Mouse (Mus musculus): Measurements from ENCODE around the gene Htr3a. TPM values are rescaled to one million over a fixed set of nuclear protein-coding genes. Genes with fewer than 3 reads are reported as not detected.

Gene Htr3a
- polyA plus RNA-seq, 1 experiment from 2014 or later, result 2.6 TPM

GRCm38 (mm10) chr9:48866523-48867121 is 44.3 kb downstream of the Htr3a start:
- 68% methylated on average over 12 of the region's 12 CpGs for whole genome bisulfite sequencing
- no peak for ATAC-seq (ENCODE audit: insufficient number of reproducible peaks, insufficient read depth, low FRiP score, low read depth)
- Histone ChIP-seq H3K4me3 (ENCODE audit: control insufficient read depth in 1 of 2, insufficient read depth in 1 of 2, low read depth in 1 of 2, low read length in 2 of 2) (no peak overlapping the region), H3K9ac (ENCODE audit: low read length) (no peak overlapping the region), H3K4me2 (ENCODE audit: low read length) (no peak overlapping the region), H3K9me3 (ENCODE audit: control insufficient read depth, low read length) (no peaks in the 10 kb centered on the region), H3K27ac (replicated peaks in 1 of 2; ENCODE audit: control insufficient read depth in 1 of 2, insufficient read depth in 1 of 2, low read depth in 2 of 2, low read length in 2 of 2) (no peak overlapping the region), H3K36me3 (ENCODE audit: control insufficient read depth, insufficient read depth, low read length) (no peaks in the 10 kb centered on the region), H3K4me1 (ENCODE audit: control insufficient read depth in 2 of 2, insufficient read depth in 2 of 2, low read length in 2 of 2) (no peaks in the 10 kb centered on the region), H3K27me3 (ENCODE audit: control insufficient read depth, insufficient read depth, low read length) (peaks cover 23% of the 10 kb centered on the region)

- WGBS, result 54% methylated on average over 9 of the region's 9 CpGs
- H3K4me1 ChIP-seq (ENCODE audit: control insufficient read depth in 2 of 2, insufficient read depth in 2 of 2, low read length in 2 of 2), result no peaks in the 10 kb centered on the region
- H3K4me2 ChIP-seq (ENCODE audit: low read length), result no peak overlapping the region
- H3K9me3 ChIP-seq (ENCODE audit: control insufficient read depth, low read length), result no peaks in the 10 kb centered on the region
- no peak overlapping the region for H3K4me3 ChIP-seq (ENCODE audit: control insufficient read depth in 1 of 2, insufficient read depth in 1 of 2, low read depth in 1 of 2, low read length in 2 of 2)
- H3K9ac ChIP-seq (ENCODE audit: low read length), result no peak overlapping the region
- no peak for ATAC-seq (ENCODE audit: insufficient number of reproducible peaks, insufficient read depth, low FRiP score, low read depth)
- H3K36me3 ChIP-seq (ENCODE audit: control insufficient read depth, insufficient read depth, low read length), result no peaks in the 10 kb centered on the region
- no peak overlapping the region for H3K27ac ChIP-seq (replicated peaks in 1 of 2; ENCODE audit: control insufficient read depth in 1 of 2, insufficient read depth in 1 of 2, low read depth in 2 of 2, low read length in 2 of 2)
- H3K27me3 ChIP-seq (ENCODE audit: control insufficient read depth, insufficient read depth, low read length), result peaks cover 20% of the 10 kb centered on the region
These were observed 45.7 kb downstream of the Htr3a start for GRCm38 (mm10) chr9:48865235-48865634.

DNA sequence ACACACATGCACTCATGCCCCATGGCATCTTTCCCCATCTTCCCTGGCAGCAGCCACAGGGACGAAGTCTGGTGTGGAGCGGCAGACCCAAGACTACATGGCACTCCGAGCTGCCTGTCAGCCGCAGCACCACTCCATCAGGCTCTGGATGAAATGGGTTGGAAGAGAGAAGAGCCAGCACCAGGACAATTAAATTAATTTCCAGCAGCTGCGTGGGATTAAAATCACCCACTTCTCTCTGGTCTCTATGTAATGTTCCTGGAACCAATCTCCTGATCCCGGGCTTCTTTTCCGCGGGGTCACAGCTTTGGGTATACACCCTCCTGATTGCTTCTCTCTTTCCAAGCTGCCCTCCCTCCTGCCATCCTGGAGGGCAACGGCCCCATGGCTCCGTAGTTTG is 49.4 kb downstream of the Htr3a start:
- Histone ChIP-seq H3K27me3 (ENCODE audit: control insufficient read depth, insufficient read depth, low read length) (peaks cover 17% of the 10 kb centered on the region), H3K4me2 (ENCODE audit: low read length) (no peak overlapping the region), H3K27ac (replicated peaks in 1 of 2; ENCODE audit: control insufficient read depth in 1 of 2, insufficient read depth in 1 of 2, low read depth in 2 of 2, low read length in 2 of 2) (no peak overlapping the region), H3K36me3 (ENCODE audit: control insufficient read depth, insufficient read depth, low read length) (no peaks in the 10 kb centered on the region), H3K9ac (ENCODE audit: low read length) (no peak overlapping the region), H3K4me3 (ENCODE audit: control insufficient read depth in 1 of 2, insufficient read depth in 1 of 2, low read depth in 1 of 2, low read length in 2 of 2) (no peak overlapping the region), H3K4me1 (ENCODE audit: control insufficient read depth in 2 of 2, insufficient read depth in 2 of 2, low read length in 2 of 2) (no peaks in the 10 kb centered on the region), H3K9me3 (ENCODE audit: control insufficient read depth, low read length) (no peaks in the 10 kb centered on the region)
- ATAC-seq (ENCODE audit: insufficient number of reproducible peaks, insufficient read depth, low FRiP score, low read depth), result no peak
- WGBS, result 84% methylated on average over 10 of the region's 10 CpGs

DNA sequence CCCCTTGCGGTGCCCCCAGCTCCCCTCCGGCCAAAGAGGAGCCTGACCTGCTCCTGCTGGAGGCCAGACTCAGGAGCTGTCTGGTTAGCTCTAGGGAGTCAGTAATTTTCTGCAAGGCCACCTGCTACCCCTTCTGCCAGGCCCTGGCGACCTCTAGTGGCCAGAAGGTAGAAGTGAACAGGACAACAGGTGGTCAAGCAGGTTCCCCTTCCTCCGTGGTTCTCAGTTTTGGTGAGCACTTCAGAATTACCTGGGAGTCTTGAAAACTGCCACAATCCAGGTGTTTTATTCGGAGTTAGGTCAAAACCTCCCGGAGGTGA is 50.4 kb downstream of the Htr3a start:
- peak; percentile 39; the same call in 1 of the 2 replicates for ATAC-seq (ENCODE audit: insufficient number of reproducible peaks, insufficient read depth, low FRiP score, low read depth)
- no peaks in the 10 kb centered on the region for H3K9me3 ChIP-seq (ENCODE audit: control insufficient read depth, low read length)
- no peaks in the 10 kb centered on the region for H3K36me3 ChIP-seq (ENCODE audit: control insufficient read depth, insufficient read depth, low read length)
- no peak overlapping the region for H3K27ac ChIP-seq (replicated peaks in 1 of 2; ENCODE audit: control insufficient read depth in 1 of 2, insufficient read depth in 1 of 2, low read depth in 2 of 2, low read length in 2 of 2)
- no peak overlapping the region for H3K4me2 ChIP-seq (ENCODE audit: low read length)
- H3K4me1 ChIP-seq (ENCODE audit: control insufficient read depth in 2 of 2, insufficient read depth in 2 of 2, low read length in 2 of 2), result no peaks in the 10 kb centered on the region
- 5% methylated on average over 6 of the region's 6 CpGs for WGBS
- peaks cover 10% of the 10 kb centered on the region for H3K27me3 ChIP-seq (ENCODE audit: control insufficient read depth, insufficient read depth, low read length)
- H3K9ac ChIP-seq (ENCODE audit: low read length), result no peak overlapping the region
- no peak overlapping the region for H3K4me3 ChIP-seq (ENCODE audit: control insufficient read depth in 1 of 2, insufficient read depth in 1 of 2, low read depth in 1 of 2, low read length in 2 of 2)

DNA sequence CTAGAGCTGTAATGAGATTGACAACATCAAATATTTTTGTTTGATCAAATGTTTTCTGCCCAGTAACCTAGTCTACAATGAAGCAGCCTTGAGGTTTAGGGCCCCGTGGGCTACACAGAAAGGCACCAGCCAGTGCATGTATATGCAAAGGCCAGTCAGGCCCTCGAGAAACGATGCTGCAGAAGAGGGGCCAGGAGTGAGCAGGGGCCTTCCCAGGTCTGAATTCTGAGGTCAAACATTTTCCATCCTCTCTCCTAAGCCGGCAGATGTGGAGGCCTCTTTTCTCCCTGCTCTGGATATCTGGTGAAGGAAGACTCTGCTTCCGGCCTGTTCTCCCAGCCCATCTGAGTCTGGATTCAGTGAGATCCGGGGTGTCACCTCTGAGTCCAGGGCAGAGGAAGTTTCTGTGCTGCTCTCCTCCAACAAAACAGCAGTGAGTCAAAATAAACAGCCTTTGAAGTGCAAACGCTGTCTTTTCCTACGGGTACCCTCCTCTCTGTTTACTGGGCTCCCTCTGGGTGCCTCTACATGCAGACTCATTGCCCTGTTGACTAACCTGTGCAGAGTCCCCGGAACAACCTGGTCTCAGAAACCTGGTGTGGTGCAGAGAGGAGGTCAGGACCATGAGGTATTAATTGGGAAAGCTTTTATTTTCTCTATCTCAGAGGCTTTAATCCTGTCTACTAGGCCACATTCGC is 50.9 kb downstream of the Htr3a start:
- no peak overlapping the region for H3K4me3 ChIP-seq (ENCODE audit: control insufficient read depth in 1 of 2, insufficient read depth in 1 of 2, low read depth in 1 of 2, low read length in 2 of 2)
- H3K27ac ChIP-seq (replicated peaks in 1 of 2; ENCODE audit: control insufficient read depth in 1 of 2, insufficient read depth in 1 of 2, low read depth in 2 of 2, low read length in 2 of 2), result no peak overlapping the region
- no peaks in the 10 kb centered on the region for H3K9me3 ChIP-seq (ENCODE audit: control insufficient read depth, low read length)
- no peaks in the 10 kb centered on the region for H3K4me1 ChIP-seq (ENCODE audit: control insufficient read depth in 2 of 2, insufficient read depth in 2 of 2, low read length in 2 of 2)
- H3K27me3 ChIP-seq (ENCODE audit: control insufficient read depth, insufficient read depth, low read length), result peaks cover 10% of the 10 kb centered on the region
- H3K9ac ChIP-seq (ENCODE audit: low read length), result no peak overlapping the region
- H3K4me2 ChIP-seq (ENCODE audit: low read length), result no peak overlapping the region
- no peak for ATAC-seq (ENCODE audit: insufficient number of reproducible peaks, insufficient read depth, low FRiP score, low read depth)
- 39% methylated on average over 10 of the region's 10 CpGs for WGBS
- H3K36me3 ChIP-seq (ENCODE audit: control insufficient read depth, insufficient read depth, low read length), result no peaks in the 10 kb centered on the region

DNA sequence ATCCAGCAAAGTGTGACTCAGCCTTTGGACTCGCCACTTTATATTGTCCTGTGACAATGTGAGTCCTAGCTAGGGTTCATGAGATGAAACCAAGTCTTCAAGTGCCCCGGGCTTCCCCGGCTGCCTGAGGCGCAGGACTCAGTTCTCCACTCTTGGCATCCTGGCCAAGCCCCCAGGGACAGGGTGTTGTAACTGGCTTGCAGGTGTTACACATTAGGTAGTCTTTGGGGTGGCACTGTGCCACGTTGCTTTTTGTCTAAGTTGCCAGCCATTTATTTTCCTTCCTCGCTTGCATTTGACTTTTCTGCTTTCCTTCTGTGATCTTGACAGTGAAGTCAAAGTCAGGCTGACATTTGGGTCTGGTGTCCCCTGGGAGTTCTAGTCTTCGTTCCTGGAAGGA is 53.0 kb downstream of the Htr3a start:
- WGBS, result 73% methylated on average over 7 of the region's 7 CpGs
- ATAC-seq (ENCODE audit: insufficient number of reproducible peaks, insufficient read depth, low FRiP score, low read depth), result no peak

DNA sequence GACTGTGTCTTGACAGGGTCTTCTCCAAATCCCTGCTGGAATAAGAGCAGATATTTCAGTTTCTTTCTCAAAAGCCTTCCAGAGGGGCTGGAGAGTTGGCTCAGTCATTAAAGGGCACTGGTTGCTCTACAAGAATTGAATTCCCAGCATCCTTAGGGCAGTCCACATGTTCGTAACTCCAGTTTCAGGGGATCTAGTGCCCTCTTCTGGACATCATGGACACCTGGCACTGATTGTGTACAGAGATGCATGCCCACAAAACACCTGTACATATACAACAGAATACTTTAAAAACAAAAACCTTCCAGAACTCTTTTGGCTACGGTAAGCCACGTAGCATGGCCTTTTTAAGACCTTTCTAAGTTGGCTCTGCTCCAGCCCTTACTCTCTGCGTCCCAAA is 54.7 kb downstream of the Htr3a start:
- Histone ChIP-seq H3K4me3 (ENCODE audit: control insufficient read depth in 1 of 2, insufficient read depth in 1 of 2, low read depth in 1 of 2, low read length in 2 of 2) (no peak overlapping the region), H3K27me3 (ENCODE audit: control insufficient read depth, insufficient read depth, low read length) (no peaks in the 10 kb centered on the region), H3K9me3 (ENCODE audit: control insufficient read depth, low read length) (no peaks in the 10 kb centered on the region), H3K36me3 (ENCODE audit: control insufficient read depth, insufficient read depth, low read length) (no peaks in the 10 kb centered on the region), H3K4me1 (ENCODE audit: control insufficient read depth in 2 of 2, insufficient read depth in 2 of 2, low read length in 2 of 2) (no peaks in the 10 kb centered on the region), H3K27ac (replicated peaks in 1 of 2; ENCODE audit: control insufficient read depth in 1 of 2, insufficient read depth in 1 of 2, low read depth in 2 of 2, low read length in 2 of 2) (no peak overlapping the region), H3K9ac (ENCODE audit: low read length) (no peak overlapping the region), H3K4me2 (ENCODE audit: low read length) (no peak overlapping the region)
- ATAC-seq (ENCODE audit: insufficient number of reproducible peaks, insufficient read depth, low FRiP score, low read depth), result no peak
- WGBS, result 70% methylated on average over 4 of the region's 4 CpGs

More for the DNA sequence above, 53.0 kb downstream of the Htr3a start:
- Histone ChIP-seq H3K4me3 (ENCODE audit: control insufficient read depth in 1 of 2, insufficient read depth in 1 of 2, low read depth in 1 of 2, low read length in 2 of 2) (no peak overlapping the region), H3K27ac (replicated peaks in 1 of 2; ENCODE audit: control insufficient read depth in 1 of 2, insufficient read depth in 1 of 2, low read depth in 2 of 2, low read length in 2 of 2) (no peak overlapping the region), H3K9ac (ENCODE audit: low read length) (no peak overlapping the region), H3K27me3 (ENCODE audit: control insufficient read depth, insufficient read depth, low read length) (peaks cover 7% of the 10 kb centered on the region), H3K4me1 (ENCODE audit: control insufficient read depth in 2 of 2, insufficient read depth in 2 of 2, low read length in 2 of 2) (no peaks in the 10 kb centered on the region), H3K36me3 (ENCODE audit: control insufficient read depth, insufficient read depth, low read length) (no peaks in the 10 kb centered on the region), H3K9me3 (ENCODE audit: control insufficient read depth, low read length) (no peaks in the 10 kb centered on the region), H3K4me2 (ENCODE audit: low read length) (no peak overlapping the region)

DNA sequence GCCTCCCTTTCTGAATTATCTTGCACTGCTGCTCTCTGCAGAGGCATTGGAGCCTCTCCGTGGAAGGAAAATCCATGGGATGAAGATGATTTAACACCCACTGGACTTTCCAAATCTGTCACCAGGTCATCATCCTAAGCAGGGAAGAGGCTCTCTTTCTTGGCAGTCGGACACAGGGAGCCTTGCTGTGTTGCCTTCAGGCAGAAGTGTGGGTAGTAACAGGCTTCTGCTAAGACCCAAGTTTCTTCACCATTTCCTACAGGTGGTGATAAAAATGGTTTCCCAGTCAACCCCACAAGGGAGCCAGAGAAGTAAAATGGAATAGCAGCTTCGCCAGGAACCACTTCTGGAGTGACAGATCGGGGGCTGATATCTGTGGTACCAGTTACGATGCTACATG is 61.4 kb downstream of the Htr3a start:
- Histone ChIP-seq H3K9me3 (ENCODE audit: control insufficient read depth, low read length) (no peaks in the 10 kb centered on the region), H3K4me3 (ENCODE audit: control insufficient read depth in 1 of 2, insufficient read depth in 1 of 2, low read depth in 1 of 2, low read length in 2 of 2) (no peak overlapping the region), H3K4me1 (ENCODE audit: control insufficient read depth in 2 of 2, insufficient read depth in 2 of 2, low read length in 2 of 2) (no peaks in the 10 kb centered on the region), H3K27me3 (ENCODE audit: control insufficient read depth, insufficient read depth, low read length) (no peaks in the 10 kb centered on the region), H3K27ac (replicated peaks in 1 of 2; ENCODE audit: control insufficient read depth in 1 of 2, insufficient read depth in 1 of 2, low read depth in 2 of 2, low read length in 2 of 2) (no peak overlapping the region), H3K4me2 (ENCODE audit: low read length) (no peak overlapping the region), H3K9ac (ENCODE audit: low read length) (no peak overlapping the region), H3K36me3 (ENCODE audit: control insufficient read depth, insufficient read depth, low read length) (no peaks in the 10 kb centered on the region)
- no peak for ATAC-seq (ENCODE audit: insufficient number of reproducible peaks, insufficient read depth, low FRiP score, low read depth)
- WGBS, result 57% methylated on average over 5 of the region's 5 CpGs
